7 mouse cellular contexts compared by ENCODE assay signal in genomic region chr3:153675073-153675472, GRCm38 (mm10). TPM values are rescaled to one million over a fixed set of nuclear protein-coding genes. Genes with fewer than 3 reads are reported as not detected.
DNase-seq lines count a peak whose midpoint lies in the region; TF ChIP-seq lines count a peak whose summit lies in the region.

No protein-coding gene starts in this region.

- peak; percentile 47; the same call in 1 of the 2 replicates for TF ChIP-seq CTCF in lung, adult 2 months (IDR thresholded peaks at IDR 0.05; ENCODE audit: insufficient read depth, low read length)

- no peak for TF ChIP-seq POLR2A in lung, adult 2 months (IDR thresholded peaks at IDR 0.05; ENCODE audit: borderline replicate concordance, extremely low read depth, low read depth, low read length)

- intact Hi-C loops in heart, postnatal 14 days (cut with DNase I): no loop called here

- no peak overlapping the region for H3K4me3 ChIP-seq in lung, adult 2 months (replicated peaks; ENCODE audit: extremely low read depth, low read depth, low read length)

- WGBS in lung, adult 2 months: 64% methylated on average over 12 of the region's 12 CpGs

- DNase-seq in layer of hippocampus, postnatal 10 days (ENCODE audit: low spot score in 2 of 2): peak; percentile 46 to 47
- no peak for DNase-seq in layer of hippocampus, adult 18-20 months (ENCODE audit: low spot score in 2 of 2)
- DNase-seq in embryo, embryonic 11 days: peak; percentile 75
- peak; percentile 10 to 34 for DNase-seq in heart, postnatal 14 days
- DNase-seq in lung, adult 2 months: peak; percentile 16
- DNase-seq in retina, postnatal 1 day: peak; percentile 63
- DNase-seq in right cerebral cortex, adult 18-20 months: no peak

- H3K4me1 ChIP-seq in lung, adult 2 months (ENCODE audit: control insufficient read depth, insufficient read depth, low read length): no peaks in the 10 kb centered on the region

RNA-seq across cellular contexts. Expression of gene St6galnac3, which starts 49.9 kb away (rescaled TPM):
- total RNA-seq in layer of hippocampus, postnatal 10 days (2021): 10 to 100 TPM; 22.3 to 24.9 TPM
- total RNA-seq in layer of hippocampus, adult 18-20 months (2021): 10 to 100 TPM; 24.7 to 27.0 TPM
- 10 to 100 TPM in 1 of 2 experiments, 1 to 10 TPM in 1; 9.9 to 12.6 TPM for total RNA-seq in heart, postnatal 14 days (2021)
- polyA plus RNA-seq in lung, adult 2 months (2012; rRNA removed): 4.4 and 8.4 TPM in 2 replicates

Comparison
In these comparisons a context has a peak if more than half of its experiments do, and no peak if none do; other contexts are left out.
1. DNase-seq: peak in layer of hippocampus, postnatal 10 days (2 of 2), embryo, embryonic 11 days (single experiment), heart, postnatal 14 days (2 of 2), lung, adult 2 months (single experiment) and retina, postnatal 1 day (single experiment); none in layer of hippocampus, adult 18-20 months (0 of 2) and right cerebral cortex, adult 18-20 months (single experiment).